Mouse (Mus musculus) heart, embryonic 15.5 days (tissue): Measurements from ENCODE around the gene Nosip. TPM values are rescaled to one million over a fixed set of nuclear protein-coding genes. Genes with fewer than 3 reads are reported as not detected.
A peak's percentile ranks its signal among the peaks of the same experiment; 100 is the strongest.

ENCODE experiments used
- ATAC-seq: fragments of 200-750 bp; cut with Nextera tagmentation; replicated peaks from 2 replicates; pipeline ENCODE4 v1.8.0; 2017; ENCODE audit warnings: low read depth, moderate TSS enrichment; ENCODE audit not compliant: insufficient number of reproducible peaks, insufficient read depth, low FRiP score
- H3K27ac ChIP-seq: fragments of 300-500 bp; sonication (generic); 2 replicates; pipeline ENCODE4 v1.5.1; 2015; ENCODE audit warnings: mild to moderate bottlenecking, inconsistent platforms
- H3K27me3 ChIP-seq: fragments of 300-500 bp; sonication (generic); 2 replicates; pipeline ENCODE4 v1.6.1; 2015; ENCODE audit warnings: inconsistent platforms
- H3K36me3 ChIP-seq: fragments of 300-500 bp; sonication (generic); 2 replicates; pipeline ENCODE4 v1.6.1; 2015; ENCODE audit warnings: mild to moderate bottlenecking, inconsistent platforms
- H3K4me1 ChIP-seq: fragments of 300-500 bp; sonication (generic); replicated peaks from 2 replicates; pipeline ENCODE4 v1.6.1; 2015; ENCODE audit warnings: inconsistent platforms
- H3K4me2 ChIP-seq: fragments of 300-500 bp; sonication (generic); 2 replicates; pipeline ENCODE4 v1.6.1; 2015; ENCODE audit warnings: inconsistent platforms, mild to moderate bottlenecking, moderate library complexity
- H3K4me3 ChIP-seq: fragments of 300-500 bp; sonication (generic); 2 replicates; pipeline ENCODE4 v1.5.1; 2015; ENCODE audit warnings: mild to moderate bottlenecking, inconsistent platforms
- H3K9ac ChIP-seq: fragments of 300-500 bp; sonication (generic); 2 replicates; pipeline ENCODE4 v1.6.1; 2015; ENCODE audit warnings: mild to moderate bottlenecking, inconsistent platforms
- H3K9me3 ChIP-seq: fragments of 300-500 bp; sonication (generic); replicated peaks from 2 replicates; pipeline ENCODE4 v1.6.1; 2016; ENCODE audit warnings: inconsistent platforms
- WGBS: fragments of 180-500 bp; shearing (Covaris S2); methylation state at CpG from one replicate; pipeline ENCODE4 v1.1.7; 2015; ENCODE audit warnings: mixed read lengths; 5-methylcytosine and 5-hydroxymethylcytosine counted together
- polyA plus RNA-seq: library from polyadenylated mRNA; unstranded; fragments of >200 nt; fragmentation: Nextera tagmentation; extraction: Ambion mirVana; gene quantifications from 2 replicates; pipeline ENCODE4 v1.2.1, GENCODE M21; 2015

The Nosip gene
- polyA plus RNA-seq, 1 experiment from 2014 or later = 42.4 TPM

GRCm38 (mm10) chr7:45052181-45052861 lies 9.9 kb upstream of the Nosip start:
- H3K27ac ChIP-seq = peak overlapping the region; percentile 99
- peaks cover 25% of the 10 kb centered on the region for H3K4me1 ChIP-seq
- ATAC-seq = no peak
- WGBS = under 1% methylated on average over 38 of the region's 38 CpGs
- H3K36me3 ChIP-seq = peaks cover 30% of the 10 kb centered on the region
- H3K4me2 ChIP-seq = peak overlapping the region; percentile 98
- no peaks in the 10 kb centered on the region for H3K9me3 ChIP-seq
- peak overlapping the region; percentile 94 for H3K4me3 ChIP-seq
- H3K9ac ChIP-seq = peak overlapping the region; percentile 96
- H3K27me3 ChIP-seq = no peaks in the 10 kb centered on the region

- peak within 1 kb of the TSS; percentile 96 for H3K9ac ChIP-seq
- peaks cover 26% of the 10 kb centered on the region for H3K36me3 ChIP-seq
- H3K4me3 ChIP-seq = peak within 1 kb of the TSS; percentile 94
- peaks cover 25% of the 10 kb centered on the region for H3K4me1 ChIP-seq
- peak; percentile 7; the same call in 1 of the 2 replicates for ATAC-seq
- H3K27me3 ChIP-seq = no peaks in the 10 kb centered on the region
- 0% methylated on average over 9 of the region's 18 CpGs for WGBS
- peak within 1 kb of the TSS; percentile 99 for H3K27ac ChIP-seq
- H3K4me2 ChIP-seq = peak within 1 kb of the TSS; percentile 98
- no peaks in the 10 kb centered on the region for H3K9me3 ChIP-seq
Measured at GRCm38 (mm10) chr7:45052862-45053116, 9.4 kb upstream of the Nosip start, which contains the start of gene Prr12. Gene Prr12, minus strand, starts transcription at chr7:45052881.

GRCm38 (mm10) chr7:45053117-45053930 lies 8.9 kb upstream of the Nosip start:
- H3K9ac ChIP-seq = peak overlapping the region; percentile 96
- peak overlapping the region; percentile 94 for H3K4me3 ChIP-seq
- no peaks in the 10 kb centered on the region for H3K27me3 ChIP-seq
- H3K9me3 ChIP-seq = no peaks in the 10 kb centered on the region
- ATAC-seq = peak; percentile 59
- peaks cover 20% of the 10 kb centered on the region for H3K36me3 ChIP-seq
- peaks cover 25% of the 10 kb centered on the region for H3K4me1 ChIP-seq
- H3K27ac ChIP-seq = peak overlapping the region; percentile 99
- WGBS = under 1% methylated on average over 46 of the region's 59 CpGs
- peak overlapping the region; percentile 98 for H3K4me2 ChIP-seq

DNA sequence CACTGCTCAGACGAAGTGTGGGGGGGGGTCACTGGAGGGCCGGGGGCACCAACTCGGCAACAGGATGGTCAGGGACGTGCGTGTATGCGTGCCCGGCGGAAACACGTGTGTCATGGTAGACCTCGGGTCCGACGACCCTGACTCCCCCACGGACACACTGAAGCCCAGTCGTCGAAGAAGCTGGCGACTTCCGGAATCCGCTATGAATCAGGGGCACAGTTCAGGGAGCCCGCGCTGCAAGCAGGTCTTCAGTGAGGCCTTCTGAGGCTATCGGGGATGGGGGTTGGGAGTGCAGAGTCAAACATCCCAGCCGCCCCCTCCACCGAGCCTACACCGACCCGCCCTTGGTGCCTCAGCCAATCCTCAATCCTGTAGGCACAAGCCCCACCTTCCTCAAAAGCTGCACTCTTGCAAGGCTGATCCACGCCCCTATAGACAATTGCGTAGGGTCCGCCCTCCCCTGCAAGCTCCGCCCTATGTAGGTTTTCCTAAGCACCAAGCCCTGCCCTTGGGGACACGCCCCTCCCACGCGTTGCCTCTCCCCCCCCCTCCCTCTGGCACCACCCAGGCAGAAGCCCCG lies 8.2 kb upstream of the Nosip start:
- under 1% methylated on average over 33 of the region's 33 CpGs for WGBS
- Histone ChIP-seq H3K27me3 (no peaks in the 10 kb centered on the region), H3K9ac (peak overlapping the region; percentile 70), H3K4me3 (peak overlapping the region; percentile 94), H3K36me3 (peaks cover 13% of the 10 kb centered on the region), H3K4me2 (peak overlapping the region; percentile 98), H3K27ac (peak overlapping the region; percentile 99), H3K9me3 (no peaks in the 10 kb centered on the region), H3K4me1 (peaks cover 25% of the 10 kb centered on the region)
- ATAC-seq = peak; percentile 95

- Histone ChIP-seq H3K4me1 (peaks cover 19% of the 10 kb centered on the region), H3K36me3 (no peaks in the 10 kb centered on the region)
- WGBS = 70% methylated on average over 14 of the region's 14 CpGs
Measured at GRCm38 (mm10) chr7:45056329-45056971, 5.8 kb upstream of the Nosip start.

DNA sequence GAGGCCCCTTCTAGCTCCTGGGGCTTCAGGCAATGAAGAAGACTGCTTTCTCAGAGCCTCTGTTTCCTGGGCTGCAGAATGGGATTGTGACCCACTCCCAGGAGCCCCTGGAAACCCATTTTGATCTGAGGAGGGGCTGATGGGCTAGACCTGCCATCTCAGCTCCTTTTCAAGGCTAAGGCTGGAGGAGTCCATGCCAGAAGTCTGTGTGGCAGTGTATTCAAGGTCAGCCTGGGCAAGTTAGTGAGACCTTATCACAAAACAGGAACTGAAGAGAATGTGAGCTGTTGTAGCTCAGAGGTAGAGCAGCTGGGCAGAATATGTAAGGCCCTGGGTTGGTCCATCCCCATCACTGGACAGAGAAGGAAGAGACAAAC lies 5.3 kb upstream of the Nosip start:
- Histone ChIP-seq H3K4me1 (peaks cover 19% of the 10 kb centered on the region), H3K4me2 (no peak overlapping the region), H3K27ac (no peak overlapping the region), H3K4me3 (no peak overlapping the region), H3K36me3 (no peaks in the 10 kb centered on the region), H3K27me3 (no peaks in the 10 kb centered on the region), H3K9ac (0 out of 2 replicates have a peak overlapping the region, but pooled peaks have one; percentile 4), H3K9me3 (no peaks in the 10 kb centered on the region)
- ATAC-seq = no peak

More at GRCm38 (mm10) chr7:45056329-45056971, 5.8 kb upstream of the Nosip start:
- no peak overlapping the region for H3K27ac ChIP-seq
- H3K4me2 ChIP-seq = no peak overlapping the region
- H3K27me3 ChIP-seq = no peaks in the 10 kb centered on the region
- 0 out of 2 replicates have a peak overlapping the region, but pooled peaks have one; percentile 4 for H3K9ac ChIP-seq
- H3K9me3 ChIP-seq = no peaks in the 10 kb centered on the region
- no peak for ATAC-seq
- no peak overlapping the region for H3K4me3 ChIP-seq

DNA sequence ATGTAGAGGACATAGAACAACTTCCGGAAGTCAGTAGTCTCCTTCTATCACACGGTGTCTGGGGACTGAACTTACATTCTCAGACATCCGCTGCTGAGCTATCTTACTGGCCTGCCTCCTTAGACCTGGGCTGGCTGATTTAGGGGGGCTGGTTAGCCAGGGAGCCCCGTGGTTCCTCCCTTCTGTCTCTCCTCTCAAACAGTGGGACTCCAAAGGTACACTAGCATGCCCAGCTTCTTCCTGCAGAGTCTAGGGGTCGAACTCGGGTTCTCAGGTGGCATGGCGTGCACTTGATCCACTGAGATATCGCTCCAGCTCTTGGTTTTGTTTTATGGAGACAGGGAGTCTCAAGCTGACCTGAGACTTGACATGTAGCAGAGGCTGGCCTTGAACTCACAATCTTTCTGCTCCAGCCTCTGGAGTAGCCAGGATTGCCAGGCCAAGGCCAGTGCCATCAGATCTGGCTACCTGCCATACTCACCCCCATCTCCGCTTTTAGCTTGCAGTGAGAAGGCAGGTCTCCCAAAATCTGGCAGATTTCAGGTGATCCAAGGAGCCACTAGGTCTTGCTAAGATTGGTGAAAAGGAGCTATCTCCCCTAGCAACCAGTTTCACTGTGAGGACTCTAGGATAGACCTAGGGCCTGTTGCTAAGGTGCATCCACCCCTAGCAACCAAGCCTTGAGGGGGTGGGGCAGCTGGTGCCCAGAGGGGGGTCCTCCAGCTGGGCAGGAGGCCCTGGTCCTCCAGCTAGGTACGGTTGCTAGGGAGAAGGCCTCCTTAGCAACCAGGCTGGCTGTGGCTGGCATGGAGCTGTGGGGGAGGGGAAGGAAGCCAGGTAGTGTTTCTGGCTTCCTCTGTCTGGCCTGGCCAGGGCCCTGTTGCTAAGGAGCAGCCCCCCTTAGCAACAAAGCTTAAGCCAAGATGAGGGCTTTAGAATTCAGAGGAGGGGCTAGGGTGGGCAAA lies 3.3 kb upstream of the Nosip start:
- Histone ChIP-seq H3K4me1 (peaks cover 24% of the 10 kb centered on the region), H3K4me3 (no peak overlapping the region)
- 73% methylated on average over 10 of the region's 10 CpGs for WGBS

GRCm38 (mm10) chr7:45060632-45061122 lies 1.6 kb upstream of the Nosip start:
- H3K9me3 ChIP-seq = no peaks in the 10 kb centered on the region
- ATAC-seq = no peak

More for the DNA sequence above, 3.3 kb upstream of the Nosip start:
- ATAC-seq = no peak
- Histone ChIP-seq H3K36me3 (0 out of 2 replicates have a peak, but pooled peaks cover 2% of the 10 kb centered on the region), H3K9me3 (no peaks in the 10 kb centered on the region), H3K27me3 (no peaks in the 10 kb centered on the region), H3K4me2 (no peak overlapping the region), H3K9ac (no peak overlapping the region), H3K27ac (no peak overlapping the region)

DNA sequence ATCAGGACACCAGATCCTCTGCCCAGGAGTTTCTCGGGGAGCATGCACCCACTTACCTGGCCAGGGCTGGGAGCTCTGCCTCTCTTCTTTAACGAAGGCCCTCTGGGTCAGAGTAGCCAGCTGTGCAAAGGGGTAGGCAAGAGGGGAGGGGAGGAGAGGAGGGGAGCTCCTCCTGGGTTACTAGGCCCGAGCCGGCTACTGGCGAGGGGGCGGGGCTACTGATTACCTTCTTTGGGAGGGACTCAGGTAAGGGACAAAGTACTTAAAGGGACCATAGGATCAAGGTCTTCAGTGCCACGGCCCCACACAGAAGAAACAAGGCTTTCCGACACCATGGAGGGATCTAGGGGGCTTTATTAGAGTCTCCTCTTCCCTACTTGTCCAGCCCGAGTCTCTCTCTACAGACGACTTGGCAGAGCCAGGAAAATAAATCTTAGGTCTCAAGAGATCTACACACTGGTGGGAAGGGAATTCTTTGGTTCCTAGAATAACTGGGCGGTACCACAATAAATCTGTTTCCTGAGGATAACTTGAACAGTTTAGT lies 625 bp upstream of the Nosip start:
- WGBS = 17% methylated on average over 11 of the region's 11 CpGs
- H3K4me3 ChIP-seq = peak overlapping the region; percentile 71
- H3K4me1 ChIP-seq = peaks cover 21% of the 10 kb centered on the region
- peak overlapping the region; percentile 20 for H3K9ac ChIP-seq
- no peaks in the 10 kb centered on the region for H3K27me3 ChIP-seq
- ATAC-seq = no peak
- peak overlapping the region; percentile 69 for H3K4me2 ChIP-seq
- 0 out of 2 replicates have a peak, but pooled peaks cover 3% of the 10 kb centered on the region for H3K36me3 ChIP-seq
- H3K9me3 ChIP-seq = no peaks in the 10 kb centered on the region
- peak overlapping the region; percentile 95 for H3K27ac ChIP-seq

More at GRCm38 (mm10) chr7:45060632-45061122, 1.6 kb upstream of the Nosip start:
- no peak overlapping the region for H3K4me3 ChIP-seq
- WGBS = 73% methylated on average over 6 of the region's 6 CpGs
- no peak overlapping the region for H3K9ac ChIP-seq
- H3K4me2 ChIP-seq = no peak overlapping the region
- peaks cover 21% of the 10 kb centered on the region for H3K4me1 ChIP-seq
- H3K36me3 ChIP-seq = 0 out of 2 replicates have a peak, but pooled peaks cover 3% of the 10 kb centered on the region
- H3K27me3 ChIP-seq = no peaks in the 10 kb centered on the region
- H3K27ac ChIP-seq = no peak overlapping the region
